Mouse (Mus musculus): ENCODE results near the gene Dmwd. TPM values are rescaled to one million over a fixed set of nuclear protein-coding genes. Genes with fewer than 3 reads are reported as not detected.
A peak's percentile ranks its signal among the peaks of the same experiment; 100 is the strongest.

The Dmwd gene
- polyA plus RNA-seq, 1 experiment = 59.8 TPM

DNA sequence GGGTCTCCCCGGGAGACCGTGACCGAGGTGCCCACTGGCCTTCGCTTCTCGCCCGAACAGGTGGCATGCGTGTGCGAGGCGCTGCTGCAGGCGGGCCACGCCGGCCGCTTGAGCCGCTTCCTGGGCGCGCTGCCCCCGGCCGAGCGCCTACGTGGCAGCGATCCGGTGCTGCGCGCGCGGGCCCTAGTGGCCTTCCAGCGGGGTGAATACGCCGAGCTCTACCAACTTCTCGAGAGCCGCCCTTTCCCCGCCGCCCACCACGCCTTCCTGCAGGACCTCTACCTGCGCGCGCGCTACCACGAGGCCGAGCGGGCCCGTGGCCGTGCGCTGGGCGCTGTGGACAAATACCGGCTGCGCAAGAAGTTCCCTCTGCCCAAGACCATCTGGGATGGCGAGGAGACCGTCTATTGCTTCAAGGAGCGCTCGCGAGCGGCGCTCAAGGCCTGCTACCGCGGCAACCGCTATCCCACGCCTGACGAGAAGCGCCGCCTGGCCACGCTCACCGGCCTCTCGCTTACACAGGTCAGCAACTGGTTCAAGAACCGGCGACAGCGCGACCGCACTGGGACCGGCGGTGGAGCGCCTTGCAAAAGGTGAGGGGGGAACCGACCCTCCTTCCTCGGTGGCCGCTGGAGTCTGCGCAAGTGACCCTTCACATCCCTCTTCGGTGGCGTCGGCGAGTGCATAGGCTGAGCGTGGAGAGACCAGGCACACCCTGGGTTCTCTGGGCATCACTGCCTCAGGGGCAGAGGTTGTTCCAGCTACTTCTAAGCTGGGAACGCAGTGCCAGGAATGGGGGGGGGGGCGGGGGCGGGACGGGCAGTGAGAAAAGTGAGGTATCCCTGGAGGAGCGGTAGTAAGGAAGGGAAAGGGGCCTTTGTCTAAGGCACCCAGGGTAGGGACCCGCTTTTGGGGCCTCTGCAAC is 19.1 kb downstream of the Dmwd start:
- no peak for TF ChIP-seq CTCF (conservative IDR thresholded peaks at IDR 0.05; ENCODE audit: insufficient read depth, insufficient read length, low read depth, low read length)
- no peak for TF ChIP-seq POLR2A (IDR thresholded peaks at IDR 0.05; ENCODE audit: low read depth, low read length)
- no peaks in the 10 kb centered on the region for H3K27me3 ChIP-seq (replicated peaks; ENCODE audit: control insufficient read depth, insufficient read depth, low read length)
- WGBS = under 1% methylated on average over 87 of the region's 87 CpGs
- H3K36me3 ChIP-seq (ENCODE audit: control insufficient read depth, insufficient read depth, low read length) = no peaks in the 10 kb centered on the region
- H3K4me3 ChIP-seq (ENCODE audit: insufficient read depth, low read depth, low read length) = peak overlapping the region; percentile 75
- no peaks in the 10 kb centered on the region for H3K4me1 ChIP-seq (ENCODE audit: control insufficient read depth, insufficient read depth, low read length)
- DNase-seq = peak; percentile 62
- H3K27ac ChIP-seq (ENCODE audit: insufficient read depth, low read depth, low read length) = peak overlapping the region; percentile 72

DNA sequence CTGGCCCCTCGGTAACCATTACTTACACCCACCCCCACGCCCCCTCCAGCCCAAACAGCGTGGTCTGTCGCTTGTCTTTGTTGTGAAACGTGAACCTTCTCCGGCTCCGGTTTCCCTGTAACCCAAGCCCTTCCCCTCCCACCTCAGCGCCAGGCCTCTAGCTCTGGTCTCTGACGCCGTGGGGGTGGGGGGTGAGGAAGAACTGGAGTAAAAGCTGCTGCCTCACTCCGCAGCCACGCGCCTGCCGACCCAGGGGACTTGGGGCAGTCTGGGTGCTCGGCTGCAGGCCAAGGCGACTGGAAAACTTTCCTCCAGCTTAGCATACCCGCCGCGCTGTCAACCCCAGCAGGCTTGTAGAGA is 19.7 kb downstream of the Dmwd start:
- DNase-seq = peak; percentile 66
- WGBS = 5% methylated on average over 19 of the region's 19 CpGs
- Histone ChIP-seq H3K4me1 (ENCODE audit: control insufficient read depth, insufficient read depth, low read length) (no peaks in the 10 kb centered on the region), H3K27me3 (replicated peaks; ENCODE audit: control insufficient read depth, insufficient read depth, low read length) (no peaks in the 10 kb centered on the region), H3K4me3 (ENCODE audit: insufficient read depth, low read depth, low read length) (peak overlapping the region; percentile 75), H3K27ac (ENCODE audit: insufficient read depth, low read depth, low read length) (no peak overlapping the region), H3K36me3 (ENCODE audit: control insufficient read depth, insufficient read depth, low read length) (no peaks in the 10 kb centered on the region)
- TF ChIP-seq CTCF (conservative IDR thresholded peaks at IDR 0.05; ENCODE audit: insufficient read depth, insufficient read length, low read depth, low read length) = no peak

DNA sequence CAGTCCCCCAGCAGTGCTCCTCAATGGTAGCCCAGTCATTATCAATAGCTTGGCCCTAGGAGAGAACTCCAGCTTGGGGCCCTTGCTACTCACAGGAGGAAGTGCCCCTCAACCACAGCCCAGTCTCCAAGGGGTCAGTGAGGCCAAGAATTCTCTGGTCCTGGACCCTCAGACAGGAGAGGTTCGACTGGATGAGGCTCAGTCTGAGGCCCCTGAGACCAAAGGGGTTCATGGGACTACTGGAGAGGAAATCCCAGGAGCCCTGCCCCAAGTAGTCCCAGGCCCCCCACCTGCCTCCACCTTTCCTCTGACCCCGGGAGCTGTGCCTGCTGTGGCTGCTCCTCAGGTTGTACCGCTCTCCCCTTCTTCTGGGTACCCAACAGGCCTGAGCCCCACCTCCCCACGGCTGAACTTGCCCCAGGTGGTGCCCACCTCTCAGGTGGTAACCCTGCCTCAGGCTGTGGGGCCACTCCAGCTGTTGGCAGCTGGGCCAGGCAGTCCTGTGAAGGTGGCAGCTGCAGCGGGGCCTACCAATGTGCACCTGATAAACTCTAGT is 20.5 kb downstream of the Dmwd start:
- H3K27me3 ChIP-seq (replicated peaks; ENCODE audit: control insufficient read depth, insufficient read depth, low read length) = no peaks in the 10 kb centered on the region
- WGBS = 83% methylated on average over 5 of the region's 5 CpGs
- no peaks in the 10 kb centered on the region for H3K4me1 ChIP-seq (ENCODE audit: control insufficient read depth, insufficient read depth, low read length)
- no peaks in the 10 kb centered on the region for H3K36me3 ChIP-seq (ENCODE audit: control insufficient read depth, insufficient read depth, low read length)
- no peak for DNase-seq
- no peak overlapping the region for H3K27ac ChIP-seq (ENCODE audit: insufficient read depth, low read depth, low read length)
- TF ChIP-seq CTCF (conservative IDR thresholded peaks at IDR 0.05; ENCODE audit: insufficient read depth, insufficient read length, low read depth, low read length) (no peak), POLR2A (IDR thresholded peaks at IDR 0.05; ENCODE audit: low read depth, low read length) (no peak)
- H3K4me3 ChIP-seq (ENCODE audit: insufficient read depth, low read depth, low read length) = no peak overlapping the region

DNA sequence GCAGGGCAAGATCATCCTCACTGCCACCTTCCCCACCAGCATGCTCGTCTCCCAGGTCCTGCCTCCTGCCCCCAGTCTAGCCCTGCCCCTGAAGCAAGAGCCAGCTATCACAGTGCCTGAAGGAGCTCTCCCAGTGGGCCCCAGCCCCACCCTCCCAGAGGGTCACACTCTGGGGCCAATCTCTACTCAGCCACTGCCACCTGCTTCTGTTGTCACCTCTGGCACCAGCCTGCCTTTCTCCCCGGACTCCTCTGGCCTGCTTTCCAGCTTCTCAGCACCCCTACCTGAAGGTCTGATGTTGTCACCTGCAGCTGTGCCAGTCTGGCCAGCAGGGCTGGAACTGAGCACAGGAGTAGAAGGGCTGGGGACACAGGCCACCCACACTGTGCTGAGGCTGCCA is 21.2 kb downstream of the Dmwd start:
- DNase-seq = no peak
- Histone ChIP-seq H3K27me3 (replicated peaks; ENCODE audit: control insufficient read depth, insufficient read depth, low read length) (no peaks in the 10 kb centered on the region), H3K4me3 (ENCODE audit: insufficient read depth, low read depth, low read length) (no peak overlapping the region), H3K27ac (ENCODE audit: insufficient read depth, low read depth, low read length) (no peak overlapping the region), H3K36me3 (ENCODE audit: control insufficient read depth, insufficient read depth, low read length) (no peaks in the 10 kb centered on the region), H3K4me1 (ENCODE audit: control insufficient read depth, insufficient read depth, low read length) (no peaks in the 10 kb centered on the region)
- 61% methylated on average over 2 of the region's 2 CpGs for WGBS
- TF ChIP-seq CTCF (conservative IDR thresholded peaks at IDR 0.05; ENCODE audit: insufficient read depth, insufficient read length, low read depth, low read length) (no peak), POLR2A (IDR thresholded peaks at IDR 0.05; ENCODE audit: low read depth, low read length) (no peak)

DNA sequence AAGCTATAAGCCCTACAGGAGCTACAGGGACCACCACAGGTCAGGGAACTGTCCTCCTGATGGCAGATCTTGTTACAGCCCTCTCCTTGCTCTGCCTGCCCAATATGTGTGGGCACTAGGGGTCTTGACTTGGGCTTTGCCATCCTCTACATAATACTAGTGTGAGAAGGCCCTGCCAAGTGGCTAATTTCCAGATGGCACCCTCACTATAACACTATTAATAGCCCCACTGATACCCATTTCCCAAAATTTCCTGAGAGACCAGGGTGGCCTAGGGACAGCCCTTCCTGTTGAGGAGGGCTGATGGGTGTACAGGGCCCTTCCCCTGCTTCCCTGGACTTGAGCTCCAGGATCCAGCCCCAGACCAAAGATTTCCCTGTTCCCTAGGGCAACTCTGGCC is 21.8 kb downstream of the Dmwd start:
- no peak overlapping the region for H3K4me3 ChIP-seq (ENCODE audit: insufficient read depth, low read depth, low read length)
- no peak overlapping the region for H3K27ac ChIP-seq (ENCODE audit: insufficient read depth, low read depth, low read length)

DNA sequence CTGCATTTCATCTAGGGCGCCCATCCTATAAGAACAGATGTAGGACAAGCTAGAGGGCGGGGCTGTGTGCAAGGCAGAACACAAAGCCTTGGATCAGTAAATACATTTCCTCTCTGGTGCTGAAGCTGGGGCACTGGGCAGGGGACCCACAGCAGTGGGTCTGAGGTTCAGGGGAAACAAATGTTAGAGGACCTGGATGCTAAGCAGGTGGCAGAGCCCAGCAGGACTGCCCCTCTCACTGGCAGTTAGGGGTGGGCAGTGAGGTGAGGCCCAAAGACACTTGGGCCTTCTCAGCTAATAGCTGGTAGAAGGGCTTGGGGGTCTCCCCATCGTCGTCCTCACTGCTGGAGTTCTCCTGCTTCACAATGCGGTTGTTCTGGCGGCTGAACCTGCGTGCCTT is 22.8 kb downstream of the Dmwd start:
- DNase-seq = no peak
- TF ChIP-seq POLR2A (IDR thresholded peaks at IDR 0.05; ENCODE audit: low read depth, low read length) = no peak
- no peak for TF ChIP-seq CTCF (conservative IDR thresholded peaks at IDR 0.05; ENCODE audit: insufficient read depth, insufficient read length, low read depth, low read length)
- Histone ChIP-seq H3K27me3 (replicated peaks; ENCODE audit: control insufficient read depth, insufficient read depth, low read length) (no peaks in the 10 kb centered on the region), H3K4me3 (ENCODE audit: insufficient read depth, low read depth, low read length) (no peak overlapping the region), H3K36me3 (ENCODE audit: control insufficient read depth, insufficient read depth, low read length) (no peaks in the 10 kb centered on the region), H3K4me1 (ENCODE audit: control insufficient read depth, insufficient read depth, low read length) (no peaks in the 10 kb centered on the region), H3K27ac (ENCODE audit: insufficient read depth, low read depth, low read length) (no peak overlapping the region)
- 88% methylated on average over 7 of the region's 7 CpGs for WGBS

More for the DNA sequence above, 21.8 kb downstream of the Dmwd start:
- Histone ChIP-seq H3K27me3 (replicated peaks; ENCODE audit: control insufficient read depth, insufficient read depth, low read length) (no peaks in the 10 kb centered on the region), H3K36me3 (ENCODE audit: control insufficient read depth, insufficient read depth, low read length) (no peaks in the 10 kb centered on the region), H3K4me1 (ENCODE audit: control insufficient read depth, insufficient read depth, low read length) (no peaks in the 10 kb centered on the region)
- DNase-seq = no peak
- no peak for TF ChIP-seq POLR2A (IDR thresholded peaks at IDR 0.05; ENCODE audit: low read depth, low read length)
- no peak for TF ChIP-seq CTCF (conservative IDR thresholded peaks at IDR 0.05; ENCODE audit: insufficient read depth, insufficient read length, low read depth, low read length)

DNA sequence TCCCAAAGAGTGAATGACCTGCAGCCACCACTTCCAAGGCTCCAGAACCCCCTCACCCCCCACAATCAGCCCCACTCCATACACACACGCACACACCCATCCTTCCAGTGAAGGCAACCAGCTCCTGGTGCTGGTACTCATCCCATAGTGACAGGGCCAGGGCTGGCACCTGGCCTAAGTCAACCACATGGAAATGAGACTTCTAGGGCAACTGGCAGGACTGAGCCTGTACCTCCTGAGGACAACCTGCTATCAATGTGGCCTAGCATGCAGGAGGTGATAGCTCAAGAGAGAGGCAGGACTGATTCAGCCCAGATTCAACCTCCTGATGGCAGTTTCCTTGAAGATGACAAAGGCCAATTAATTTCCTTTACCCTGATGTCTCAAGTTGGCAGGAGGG is 24.3 kb downstream of the Dmwd start:
- WGBS = 81% methylated on average over 1 of the region's 1 CpGs
- H3K27ac ChIP-seq (ENCODE audit: insufficient read depth, low read depth, low read length) = no peak overlapping the region
- TF ChIP-seq POLR2A (IDR thresholded peaks at IDR 0.05; ENCODE audit: low read depth, low read length) (no peak), CTCF (conservative IDR thresholded peaks at IDR 0.05; ENCODE audit: insufficient read depth, insufficient read length, low read depth, low read length) (no peak)

More for the DNA sequence above, 24.3 kb downstream of the Dmwd start:
- Histone ChIP-seq H3K4me1 (ENCODE audit: control insufficient read depth, insufficient read depth, low read length) (no peaks in the 10 kb centered on the region), H3K4me3 (ENCODE audit: insufficient read depth, low read depth, low read length) (no peak overlapping the region), H3K36me3 (ENCODE audit: control insufficient read depth, insufficient read depth, low read length) (no peaks in the 10 kb centered on the region), H3K27me3 (replicated peaks; ENCODE audit: control insufficient read depth, insufficient read depth, low read length) (no peaks in the 10 kb centered on the region)
- no peak for DNase-seq
